8 mouse cellular contexts compared by ENCODE assay signal in genomic region chr6:49318966-49319594, GRCm38 (mm10). TPM values are rescaled to one million over a fixed set of nuclear protein-coding genes. Genes with fewer than 3 reads are reported as not detected.
DNase-seq lines count a peak whose midpoint lies in the region; ATAC-seq and TF ChIP-seq lines count a peak whose summit lies in the region.

Gene Ccdc126, plus strand, starts transcription at chr6:49319274.

- H3K9ac ChIP-seq in lung, postnatal 0 days (replicated peaks; ENCODE audit: low read depth) = peak within 1 kb of the TSS; percentile 53

- ATAC-seq in frontal cortex, adult (ENCODE audit: low TSS enrichment) = peak; percentile 98
- peak; percentile 99 for ATAC-seq in lung, postnatal 0 days

- H3K27me3 ChIP-seq in hindbrain, embryonic 10.5 days (ENCODE audit: insufficient read depth, poor library complexity, severe bottlenecking) = no peaks in the 10 kb centered on the region
- H3K27me3 ChIP-seq in lung, postnatal 0 days (replicated peaks; ENCODE audit: insufficient read depth, low read length) = no peaks in the 10 kb centered on the region

- peak within 1 kb of the TSS; percentile 92 for H3K27ac ChIP-seq in hindbrain, embryonic 10.5 days
- H3K27ac ChIP-seq in lung, postnatal 0 days (ENCODE audit: low read length) = peak within 1 kb of the TSS; percentile 83

- TF ChIP-seq CTCF in lung, postnatal 0 days (IDR thresholded peaks at IDR 0.05) = peak; percentile 78

- WGBS in hindbrain, embryonic 10.5 days = under 1% methylated on average over 47 of the region's 47 CpGs
- 0% methylated on average over 46 of the region's 47 CpGs for WGBS in lung, postnatal 0 days

- peak within 1 kb of the TSS; percentile 70 for H3K4me3 ChIP-seq in hindbrain, embryonic 10.5 days
- peak within 1 kb of the TSS; percentile 54 for H3K4me3 ChIP-seq in lung, postnatal 0 days (ENCODE audit: low read depth, low read length)

- H3K4me2 ChIP-seq in lung, postnatal 0 days (replicated peaks; ENCODE audit: low read depth, low read length) = peak within 1 kb of the TSS; percentile 60

- DNase-seq in MN1 (ENCODE audit: low spot score) = peak; percentile 98
- peak; percentile 97 for DNase-seq in cerebellum, adult 9-10 months
- DNase-seq in hindbrain, embryonic 10.5 days (ENCODE audit: low spot score) = peak; percentile 99
- peak; percentile 98 for DNase-seq in layer of hippocampus, adult 9-11 months
- DNase-seq in lung, postnatal 0 days (ENCODE audit: low spot score) = peak; percentile 99
- DNase-seq in ovary, postnatal 14 days (ENCODE audit: low spot score) = peak; percentile 95
- DNase-seq in thymus, postnatal 14 days = peak; percentile 99

- H3K36me3 ChIP-seq in hindbrain, embryonic 10.5 days = no peaks in the 10 kb centered on the region
- H3K36me3 ChIP-seq in lung, postnatal 0 days (ENCODE audit: insufficient read depth, low read length) = no peaks in the 10 kb centered on the region

- H3K9me3 ChIP-seq in hindbrain, embryonic 10.5 days = no peaks in the 10 kb centered on the region
- H3K9me3 ChIP-seq in lung, postnatal 0 days (ENCODE audit: low read length) = no peaks in the 10 kb centered on the region

- peaks cover 11% of the 10 kb centered on the region for H3K4me1 ChIP-seq in hindbrain, embryonic 10.5 days (replicated peaks)
- H3K4me1 ChIP-seq in lung, postnatal 0 days (ENCODE audit: insufficient read depth, low read depth, low read length) = peaks cover 5% of the 10 kb centered on the region; the same call in 1 of the 2 replicates

- no peak; the same call in 1 of the 2 replicates for TF ChIP-seq EP300 in lung, postnatal 0 days (IDR thresholded peaks at IDR 0.05)

RNA-seq across cellular contexts. Expression of gene Ccdc126, which starts in this region (rescaled TPM):
- 4.7 and 6.6 TPM in 2 replicates for polyA plus RNA-seq in hindbrain, embryonic 10.5 days (2016; fragmentation: Nextera tagmentation; extraction: Ambion mirVana)
- 14.8 and 15.4 TPM in 2 replicates for polyA plus RNA-seq in lung, postnatal 0 days (2015; fragmentation: Nextera tagmentation; extraction: Ambion mirVana)

Comparison
In these comparisons a context has a peak if more than half of its experiments do, and no peak if none do; other contexts are left out.
1. Peak in every context shown above with its lines: DNase-seq, ATAC-seq, H3K4me3 ChIP-seq and H3K27ac ChIP-seq.